Mouse (Mus musculus): ENCODE data around the gene Tmem63a.

DNA sequence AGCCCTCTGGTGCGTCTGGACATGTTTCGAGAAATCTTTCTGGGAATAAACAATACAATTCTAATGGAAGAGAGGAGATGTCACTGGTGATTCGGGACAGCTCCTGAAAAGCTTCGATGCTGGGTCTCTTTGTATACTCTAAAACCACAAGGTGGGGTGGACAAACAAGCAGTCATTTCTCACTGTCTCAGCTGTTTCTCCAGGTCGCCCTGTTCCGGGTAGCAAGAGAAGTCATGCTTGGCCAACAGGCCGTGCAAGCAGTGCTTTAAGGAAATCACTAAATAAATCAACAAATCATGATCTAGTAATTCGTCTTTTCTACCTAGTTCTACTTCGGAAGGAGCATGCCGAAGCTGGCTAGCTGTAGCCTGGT lies 38.5 kb upstream of the Tmem63a start:
- TF ChIP-seq POLR2A (IDR thresholded peaks at IDR 0.05; ENCODE audit: low read depth, low read length): no peak
- no peak for TF ChIP-seq POLR2AphosphoS2 (IDR thresholded peaks at IDR 0.05; ENCODE audit: low read depth, low read length)
- no peak for TF ChIP-seq CTCF (conservative IDR thresholded peaks at IDR 0.05 in 1 of 2, IDR thresholded peaks at IDR 0.05 in 1 of 2; ENCODE audit: low read depth in 2 of 2, low read length in 2 of 2)
- no peak for TF ChIP-seq NRF1 (IDR thresholded peaks at IDR 0.05; ENCODE audit: low read depth, low read length)
- no peak for TF ChIP-seq EP300 (IDR thresholded peaks at IDR 0.05; ENCODE audit: low read length)
- TF ChIP-seq CHD1 (IDR thresholded peaks at IDR 0.05; ENCODE audit: low read depth, low read length): no peak
- no peak for TF ChIP-seq TBP (conservative IDR thresholded peaks at IDR 0.05; ENCODE audit: low read depth, low read length)
- TF ChIP-seq SIN3A (IDR thresholded peaks at IDR 0.05; ENCODE audit: low read length): no peak; the same call in 1 of the 2 replicates
- no peak for TF ChIP-seq JUN (IDR thresholded peaks at IDR 0.05; ENCODE audit: insufficient read depth, low read depth, low read length)
